Mouse (Mus musculus) testis, adult 2 months (tissue): ENCODE results near the gene Gm12216.

Experiments
- CTCF ChIP-seq: fragments of 200-500 bp; IDR thresholded peaks from 2 replicates; pipeline ENCODE4 v1.5.1; 2012; ENCODE audit warnings: low read depth, mild to moderate bottlenecking, inconsistent platforms, low read length, moderate library complexity; ENCODE audit not compliant: control insufficient read depth, insufficient read depth, insufficient replicate concordance
- POLR2A ChIP-seq: fragments of 200-500 bp; IDR thresholded peaks from 2 replicates; pipeline ENCODE4 v1.6.1; 2012; ENCODE audit warnings: low read depth, mild to moderate bottlenecking, inconsistent platforms, low read length, moderate library complexity; ENCODE audit not compliant: control insufficient read depth

- TF ChIP-seq CTCF = no peak
- TF ChIP-seq POLR2A = no peak
Measured at GRCm38 (mm10) chr11:53749306-53749705, 109.8 kb downstream of the Gm12216 start.
